Mouse (Mus musculus) bone marrow macrophage, adult 2 months (primary cell): ENCODE measurements around the gene Zfp64.

Source experiments
- CTCF ChIP-seq: IDR thresholded peaks from 2 replicates; pipeline ENCODE4 v1.5.1; 2012; ENCODE audit warnings: low read depth, mild to moderate bottlenecking, low read length, moderate library complexity
- POLR2A ChIP-seq: IDR thresholded peaks from 2 replicates; pipeline ENCODE4 v1.6.1; 2012; ENCODE audit warnings: mild to moderate bottlenecking, low read depth, low read length, borderline replicate concordance

- TF ChIP-seq CTCF: no peak; the same call in 1 of the 2 replicates
- no peak for TF ChIP-seq POLR2A
Observed at GRCm38 (mm10) chr2:168936896-168937295, 18.5 kb downstream of the Zfp64 start.
